Mouse (Mus musculus) heart, postnatal 4 days (tissue): ENCODE measurements around the gene Mfsd4b3. TPM values are rescaled to one million over a fixed set of nuclear protein-coding genes. Genes with fewer than 3 reads are reported as not detected.
"Not testable (repeated sequence)": the region's sequence is repeated elsewhere in the genome, so short reads cannot be mapped to it uniquely, and the experiment has no call there.

Experiments
- DNase-seq: peaks from one replicate; pipeline ENCODE4 v3.0.0; 2021
- total RNA-seq, 2 experiments: library from RNA; stranded (reverse); gene quantifications; 2 replicates each; pipeline ENCODE4 v1.2.3; 2021

Mfsd4b3 gene
- under 1 TPM; 0.45 to 0.48 TPM for total RNA-seq

- DNase-seq: peak; percentile 93
Measured at GRCm38 (mm10) chr10:39959761-39960440, at the start of gene Mfsd4b3. Gene Mfsd4b3, minus strand, starts transcription at chr10:39960153.

DNA sequence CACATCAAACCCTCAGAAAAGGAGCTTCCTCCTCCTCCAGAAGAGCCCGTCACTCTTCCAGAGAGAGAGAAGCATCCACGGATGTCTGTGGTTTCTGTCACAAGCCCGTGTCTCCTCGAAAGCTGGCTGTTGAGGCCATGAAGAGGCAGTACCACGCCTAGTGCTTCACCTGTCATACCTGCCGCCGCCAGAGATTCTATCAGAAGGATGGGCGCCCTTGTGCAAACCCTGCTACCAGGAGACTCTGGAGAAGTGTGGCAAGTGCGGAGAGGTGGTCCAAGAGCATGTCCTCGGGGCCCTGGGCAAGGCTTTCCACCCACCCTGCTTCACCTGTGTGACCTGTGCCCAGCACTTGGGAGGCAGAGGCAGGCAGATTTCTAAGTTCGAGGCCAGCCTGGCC is 49.6 kb upstream of the Mfsd4b3 start:
- no peak for DNase-seq

DNA sequence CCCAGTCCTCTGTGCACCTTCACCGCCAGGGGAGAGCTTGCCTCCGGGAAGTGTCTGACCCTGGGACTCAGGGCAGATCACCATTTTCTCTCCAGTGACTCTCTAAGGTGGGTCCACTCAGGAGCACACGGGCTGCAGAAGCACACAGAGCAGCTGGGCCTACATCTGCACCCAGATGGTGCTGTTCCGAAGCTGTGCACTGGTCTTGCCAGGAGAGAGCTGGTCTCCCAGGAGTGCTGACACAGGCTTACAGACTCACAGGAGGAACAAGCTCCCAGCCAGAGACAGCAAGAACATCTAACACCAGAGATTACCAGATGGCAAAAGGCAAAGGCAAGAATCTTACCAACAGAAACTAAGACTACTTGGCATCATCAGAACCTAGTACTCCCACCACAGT is 48.9 kb upstream of the Mfsd4b3 start:
- not testable (repeated sequence) for DNase-seq

- peak; percentile 21 for DNase-seq
Measured at GRCm38 (mm10) chr10:40007953-40008352, 48.0 kb upstream of the Mfsd4b3 start.

DNA sequence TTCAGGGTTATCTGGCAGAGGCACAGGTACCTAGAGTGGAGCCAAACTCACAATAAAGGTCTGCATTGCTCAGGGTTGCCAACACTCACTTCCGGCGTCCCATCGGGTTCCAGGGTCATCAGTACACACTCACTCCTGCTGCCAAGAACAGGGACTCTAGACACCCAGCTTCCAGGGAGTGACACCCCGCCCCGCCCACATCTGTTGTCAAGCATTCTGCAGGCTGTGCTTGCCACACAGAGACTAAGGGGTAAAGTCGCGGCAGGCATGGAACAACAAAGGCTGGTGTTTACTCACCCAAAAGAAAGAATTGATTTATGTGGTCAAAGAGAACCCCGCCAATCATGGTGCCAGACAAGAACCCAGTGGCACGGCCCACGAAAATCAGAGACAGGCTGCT is 47.0 kb upstream of the Mfsd4b3 start:
- DNase-seq: peak; percentile 13

DNA sequence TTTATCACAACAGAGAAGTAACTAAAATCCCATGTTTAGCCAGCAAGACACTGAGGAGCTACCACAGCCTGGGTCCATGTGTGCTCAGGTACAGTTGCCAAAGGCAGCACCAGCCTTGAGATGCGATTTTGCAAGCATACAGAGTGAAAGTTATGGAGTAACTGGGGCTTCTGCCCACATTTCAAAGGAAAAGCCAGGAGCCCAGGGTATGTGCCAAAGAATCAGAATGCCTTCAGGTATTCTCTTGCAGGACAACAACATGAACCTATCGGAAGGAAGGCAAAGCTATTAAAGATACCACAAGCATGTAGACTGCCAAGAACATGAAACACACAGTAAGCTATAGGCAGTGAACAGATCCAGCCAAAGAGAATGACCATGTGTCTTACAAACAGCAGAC is 40.8 kb upstream of the Mfsd4b3 start:
- DNase-seq: no peak

DNA sequence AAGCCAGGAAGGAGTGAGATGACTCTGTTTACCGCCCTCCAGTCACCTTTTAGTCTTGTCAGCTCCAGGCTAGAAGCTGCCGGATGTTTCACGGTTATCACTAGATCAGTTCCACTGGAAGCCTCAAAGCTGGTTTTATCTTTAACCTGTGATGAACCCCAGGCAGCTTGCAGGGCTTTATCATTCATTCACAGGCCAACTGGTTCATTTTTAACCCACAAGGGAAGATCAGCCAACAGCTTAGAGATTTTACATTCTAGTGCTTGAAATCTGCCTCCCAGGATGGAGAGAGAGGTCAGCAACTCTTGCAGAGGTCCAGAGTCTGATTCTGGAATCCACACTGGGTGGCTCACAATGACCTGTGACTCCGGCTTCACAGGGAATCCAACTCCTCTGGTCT is 31.2 kb upstream of the Mfsd4b3 start:
- no peak for DNase-seq

- no peak for DNase-seq
Measured at GRCm38 (mm10) chr10:39986466-39986865, 26.5 kb upstream of the Mfsd4b3 start, which contains the start of gene Mfsd4b5. Gene Mfsd4b5, minus strand, starts transcription at chr10:39986646.

GRCm38 (mm10) chr10:39982604-39983003 is 22.7 kb upstream of the Mfsd4b3 start:
- DNase-seq: no peak

DNA sequence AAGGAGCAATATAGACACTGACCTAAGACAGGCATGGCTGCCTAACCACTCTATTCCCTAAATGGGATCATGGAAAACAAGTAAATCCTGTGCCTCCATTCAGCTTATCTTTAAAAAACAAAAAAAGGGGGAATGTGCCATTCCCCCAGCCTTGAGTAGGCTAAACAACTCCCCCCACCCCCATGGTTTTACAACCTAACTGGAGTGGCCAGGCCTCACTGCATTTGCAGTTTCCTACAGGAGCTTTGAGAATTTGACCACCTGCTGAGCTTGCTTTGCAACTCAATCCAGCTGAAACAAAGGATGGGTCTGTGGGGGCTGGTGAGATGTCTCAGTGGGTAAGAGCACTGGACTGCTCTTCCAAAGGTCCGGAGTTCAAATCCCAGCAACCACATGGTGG is 18.3 kb upstream of the Mfsd4b3 start:
- DNase-seq: no peak

GRCm38 (mm10) chr10:39977346-39977745 is 17.4 kb upstream of the Mfsd4b3 start:
- DNase-seq: no peak

DNA sequence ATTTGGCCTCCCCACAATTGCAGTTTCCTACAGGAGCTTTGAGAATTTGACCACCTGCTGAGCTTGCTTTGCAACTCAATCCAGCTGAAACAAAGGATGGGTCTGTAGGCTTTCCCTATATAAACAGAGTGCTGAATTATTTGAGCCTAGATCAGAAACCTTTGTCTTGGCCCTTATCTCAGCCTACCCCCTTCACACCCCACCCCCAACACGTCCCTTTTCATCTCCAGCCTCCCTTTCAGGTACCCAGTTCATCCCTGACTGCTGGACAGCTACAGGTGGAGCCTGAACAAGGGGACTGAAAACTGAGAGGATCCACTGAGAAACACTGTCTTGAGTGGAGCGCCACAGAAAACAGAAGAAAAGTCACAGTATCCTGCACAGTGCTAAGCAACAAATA is 15.8 kb upstream of the Mfsd4b3 start:
- DNase-seq: no peak

GRCm38 (mm10) chr10:39974982-39975381 is 15.0 kb upstream of the Mfsd4b3 start:
- no peak for DNase-seq

DNA sequence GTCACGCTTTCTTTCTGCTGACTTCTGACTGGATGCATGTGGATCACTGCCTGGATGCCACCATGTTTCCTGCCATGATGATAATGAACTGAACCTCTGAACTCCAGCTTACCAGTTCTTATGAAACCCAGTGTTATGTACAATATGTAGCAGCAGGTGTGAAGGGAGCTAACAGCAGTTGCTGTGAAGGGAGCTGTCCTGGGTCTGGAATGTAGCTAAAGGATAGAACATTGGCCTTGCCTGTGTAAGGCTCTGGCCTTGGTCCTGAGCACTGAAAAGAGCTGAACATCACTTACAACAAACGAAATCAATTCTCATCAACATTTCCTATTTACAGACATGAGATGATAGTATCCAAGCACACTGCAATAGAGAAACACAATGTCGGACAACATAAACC is 7.6 kb upstream of the Mfsd4b3 start:
- DNase-seq: peak; percentile 40

DNA sequence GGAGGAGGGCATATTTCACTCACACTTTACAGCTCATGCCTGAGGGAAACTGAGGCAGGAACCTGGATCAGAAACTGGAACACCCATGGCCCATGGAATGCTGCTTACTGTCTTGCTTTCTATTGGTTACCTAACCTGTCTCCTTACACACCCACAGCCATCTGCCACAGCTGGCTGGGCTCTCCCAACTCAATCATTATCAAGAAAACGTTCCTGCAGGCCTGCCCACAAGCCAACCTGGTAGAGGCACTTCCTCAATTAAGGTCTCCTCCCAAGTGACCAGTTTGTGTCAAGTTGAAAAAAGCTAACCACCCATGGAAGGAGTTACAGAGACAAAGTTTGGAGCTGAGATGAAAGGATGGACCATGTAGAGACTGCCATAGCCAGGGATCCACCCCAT is 2.0 kb upstream of the Mfsd4b3 start:
- no peak for DNase-seq

- DNase-seq: no peak
Measured at GRCm38 (mm10) chr10:39960441-39960822, 479 bp upstream of the Mfsd4b3 start.

DNA sequence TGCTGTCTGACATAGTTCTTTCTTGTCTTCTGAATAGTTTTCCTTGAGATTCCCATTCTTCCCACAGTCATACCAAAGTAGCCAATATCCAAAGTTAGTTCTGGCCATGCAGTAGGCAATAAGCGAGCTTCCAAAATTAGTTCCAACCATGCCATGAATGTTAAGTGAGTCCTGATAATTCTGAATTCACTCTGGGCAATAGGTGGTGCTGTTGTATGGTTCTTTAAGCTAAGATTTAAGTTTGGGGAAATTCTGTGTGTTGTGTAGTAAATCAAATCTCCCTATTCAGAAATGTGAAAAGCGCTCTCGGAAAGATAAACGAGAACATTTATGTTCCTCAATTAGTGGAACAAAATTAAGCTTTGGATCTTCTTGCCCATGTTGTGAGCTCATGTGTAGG is 1.7 kb downstream of the Mfsd4b3 start:
- no peak for DNase-seq

DNA sequence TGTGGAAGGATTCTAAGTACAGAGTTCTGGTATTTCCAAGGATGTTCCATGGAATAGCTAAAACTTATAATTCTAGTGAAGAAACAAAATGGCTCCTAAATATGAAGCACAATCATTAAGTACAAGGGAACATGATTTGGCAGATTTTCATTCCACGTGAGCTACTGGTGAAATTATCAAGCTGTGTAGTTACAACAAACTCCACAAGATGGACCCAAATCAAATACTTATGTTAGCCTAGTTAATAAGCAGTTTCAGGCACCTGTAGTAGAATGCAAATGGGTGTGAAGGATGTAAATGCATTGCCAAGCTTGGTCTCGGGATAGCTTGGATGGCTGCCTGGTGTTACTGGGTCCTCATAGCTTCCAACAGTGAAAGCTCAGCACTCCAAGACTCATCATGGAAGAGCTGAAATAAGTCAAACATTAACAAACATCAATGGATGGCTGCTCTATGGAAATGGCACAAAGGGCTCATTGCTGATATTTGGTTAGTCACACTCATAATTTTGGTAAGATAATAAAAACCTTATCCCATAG is 3.5 kb downstream of the Mfsd4b3 start:
- DNase-seq: no peak

- no peak for DNase-seq
Measured at GRCm38 (mm10) chr10:39955163-39955562, 4.8 kb downstream of the Mfsd4b3 start.

GRCm38 (mm10) chr10:39949377-39949954 is 10.5 kb downstream of the Mfsd4b3 start:
- DNase-seq: no peak

DNA sequence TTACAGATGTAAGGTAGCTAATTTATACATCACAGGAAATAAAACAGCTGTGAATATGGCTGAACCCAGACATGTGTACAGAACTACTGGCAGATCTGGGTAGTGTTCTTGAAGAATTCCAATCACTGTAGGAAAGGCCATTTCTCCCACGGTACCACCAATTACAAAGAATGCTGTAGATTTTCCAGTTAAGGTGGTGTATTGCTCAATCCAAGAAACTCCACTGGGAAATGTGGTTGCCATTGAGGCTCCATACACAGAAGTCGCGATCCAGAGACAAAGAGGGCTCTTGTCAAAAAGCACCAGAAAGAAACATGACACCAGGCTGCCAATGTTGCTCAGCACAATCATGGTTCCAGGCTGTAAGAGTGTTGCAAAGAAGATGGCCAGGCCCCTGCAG is 12.8 kb downstream of the Mfsd4b3 start:
- DNase-seq: not testable (repeated sequence)

DNA sequence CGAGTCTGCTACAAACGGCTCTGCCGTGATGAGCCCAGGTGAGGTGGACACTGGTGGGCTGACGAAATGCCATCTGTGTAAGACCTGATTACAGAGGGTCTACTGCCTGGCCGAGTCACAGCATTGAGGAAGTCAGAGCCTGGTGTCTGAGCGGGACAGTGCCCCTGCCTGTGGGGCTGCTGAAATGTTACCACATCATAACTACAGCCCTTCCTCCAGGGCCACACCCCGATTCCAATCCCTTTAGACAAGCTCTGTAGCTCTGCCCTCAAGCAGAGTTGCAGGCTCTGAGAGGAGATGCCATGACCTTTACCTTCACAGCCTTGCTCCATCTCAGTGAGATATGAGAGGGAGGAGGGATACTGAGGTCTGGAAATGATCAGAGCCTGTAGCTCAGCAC is 23.4 kb downstream of the Mfsd4b3 start:
- no peak for DNase-seq

- DNase-seq: peak; percentile 31
Measured at GRCm38 (mm10) chr10:39926616-39927139, 33.3 kb downstream of the Mfsd4b3 start, which contains the start of gene Mfsd4b2. Gene Mfsd4b2, minus strand, starts transcription at chr10:39926923.

DNA sequence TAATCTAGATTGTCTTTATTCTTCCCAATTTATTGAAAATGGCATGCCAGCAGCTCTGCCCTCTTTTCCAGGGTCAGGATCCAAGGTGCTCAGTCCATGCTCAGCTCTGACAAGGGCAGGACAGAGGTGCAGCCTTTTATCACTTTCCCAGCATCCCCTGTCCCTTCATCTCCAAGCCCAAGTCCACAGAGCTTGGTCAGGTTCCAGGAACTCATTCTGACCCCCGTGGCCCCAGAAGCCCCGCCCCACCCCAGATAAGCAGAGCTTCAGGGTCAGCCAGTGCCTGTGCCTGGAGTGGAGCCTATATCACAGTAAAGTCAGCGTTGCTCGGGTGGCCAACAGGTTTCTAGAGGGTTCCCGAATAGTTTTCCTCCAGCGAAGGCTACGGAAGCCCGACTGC is 35.4 kb downstream of the Mfsd4b3 start:
- DNase-seq: not testable (repeated sequence)
